Mouse (Mus musculus): ENCODE data around the gene Cdk17. TPM values are rescaled to one million over a fixed set of nuclear protein-coding genes. Genes with fewer than 3 reads are reported as not detected.
A peak's percentile ranks its signal among the peaks of the same experiment; 100 is the strongest.
"Not testable (repeated sequence)": the region's sequence is repeated elsewhere in the genome, so short reads cannot be mapped to it uniquely, and the experiment has no call there.

Gene Cdk17
- polyA plus RNA-seq, 1 experiment: 2.3 TPM

- no peaks in the 10 kb centered on the region for H3K27me3 ChIP-seq (replicated peaks)
- TF ChIP-seq GATA1 (IDR thresholded peaks at IDR 0.05; ENCODE audit: borderline replicate concordance, low read length): no peak
- TF ChIP-seq FLI1 (IDR thresholded peaks at IDR 0.05; ENCODE audit: low read length): no peak
- H3K4me3 ChIP-seq (replicated peaks): no peak overlapping the region
- H3K9me3 ChIP-seq: 0 out of 2 replicates have a peak, but pooled peaks cover 2% of the 10 kb centered on the region
- H3K36me3 ChIP-seq (replicated peaks; ENCODE audit: low read length): peaks cover 3% of the 10 kb centered on the region
- H3K4me1 ChIP-seq: peaks cover 8% of the 10 kb centered on the region
These were observed 8.9 kb upstream of the Cdk17 start for GRCm38 (mm10) chr10:93151775-93152174.

- H3K36me3 ChIP-seq (replicated peaks; ENCODE audit: low read length): no peaks in the 10 kb centered on the region
- H3K4me3 ChIP-seq (replicated peaks): no peak overlapping the region
- 0 out of 2 replicates have a peak, but pooled peaks cover 2% of the 10 kb centered on the region for H3K9me3 ChIP-seq
- TF ChIP-seq GATA1 (IDR thresholded peaks at IDR 0.05; ENCODE audit: borderline replicate concordance, low read length) (no peak), FLI1 (IDR thresholded peaks at IDR 0.05; ENCODE audit: low read length) (no peak)
- no peaks in the 10 kb centered on the region for H3K27me3 ChIP-seq (replicated peaks)
- H3K4me1 ChIP-seq: peaks cover 11% of the 10 kb centered on the region
These were observed 8.0 kb upstream of the Cdk17 start for GRCm38 (mm10) chr10:93152698-93153097.

GRCm38 (mm10) chr10:93153404-93153803 lies 7.3 kb upstream of the Cdk17 start:
- H3K27me3 ChIP-seq (replicated peaks); H3K9me3 ChIP-seq; H3K36me3 ChIP-seq (replicated peaks; ENCODE audit: low read length): not testable (repeated sequence)
- H3K4me1 ChIP-seq: peaks cover 11% of the 10 kb centered on the region
- H3K4me3 ChIP-seq (replicated peaks): peak overlapping the region; percentile 83

GRCm38 (mm10) chr10:93159651-93160496 lies 801 bp upstream of the Cdk17 start:
- Histone ChIP-seq H3K27me3 (replicated peaks) (no peaks in the 10 kb centered on the region), H3K4me1 (peaks cover 32% of the 10 kb centered on the region)

GRCm38 (mm10) chr10:93160497-93160806 lies 223 bp upstream of the Cdk17 start:
- Histone ChIP-seq H3K4me1 (peaks cover 37% of the 10 kb centered on the region), H3K4me3 (replicated peaks) (peak overlapping the region; percentile 96), H3K9me3 (no peaks in the 10 kb centered on the region), H3K27me3 (replicated peaks) (no peaks in the 10 kb centered on the region), H3K36me3 (replicated peaks; ENCODE audit: low read length) (no peaks in the 10 kb centered on the region)
- TF ChIP-seq FLI1 (IDR thresholded peaks at IDR 0.05; ENCODE audit: low read length): no peak
- TF ChIP-seq GATA1 (IDR thresholded peaks at IDR 0.05; ENCODE audit: borderline replicate concordance, low read length): no peak

More at GRCm38 (mm10) chr10:93159651-93160496, 801 bp upstream of the Cdk17 start:
- peak overlapping the region; percentile 96 for H3K4me3 ChIP-seq (replicated peaks)
- H3K36me3 ChIP-seq (replicated peaks; ENCODE audit: low read length): no peaks in the 10 kb centered on the region
- TF ChIP-seq FLI1 (IDR thresholded peaks at IDR 0.05; ENCODE audit: low read length): no peak
- TF ChIP-seq GATA1 (IDR thresholded peaks at IDR 0.05; ENCODE audit: borderline replicate concordance, low read length): no peak
- H3K9me3 ChIP-seq: no peaks in the 10 kb centered on the region

GRCm38 (mm10) chr10:93161511-93162275 lies 1.0 kb downstream of the Cdk17 start:
- Histone ChIP-seq H3K9me3 (no peaks in the 10 kb centered on the region), H3K4me1 (peaks cover 49% of the 10 kb centered on the region), H3K4me3 (replicated peaks) (peak overlapping the region; percentile 96), H3K36me3 (replicated peaks; ENCODE audit: low read length) (no peaks in the 10 kb centered on the region), H3K27me3 (replicated peaks) (no peaks in the 10 kb centered on the region)
- TF ChIP-seq FLI1 (IDR thresholded peaks at IDR 0.05; ENCODE audit: low read length): no peak
- TF ChIP-seq GATA1 (IDR thresholded peaks at IDR 0.05; ENCODE audit: borderline replicate concordance, low read length): no peak

GRCm38 (mm10) chr10:93162276-93162971 lies 1.7 kb downstream of the Cdk17 start:
- Histone ChIP-seq H3K36me3 (replicated peaks; ENCODE audit: low read length) (no peaks in the 10 kb centered on the region), H3K4me1 (peaks cover 54% of the 10 kb centered on the region), H3K27me3 (replicated peaks) (no peaks in the 10 kb centered on the region), H3K4me3 (replicated peaks) (peak overlapping the region; percentile 96), H3K9me3 (no peaks in the 10 kb centered on the region)
- TF ChIP-seq GATA1 (IDR thresholded peaks at IDR 0.05; ENCODE audit: borderline replicate concordance, low read length): no peak
- TF ChIP-seq FLI1 (IDR thresholded peaks at IDR 0.05; ENCODE audit: low read length): no peak

GRCm38 (mm10) chr10:93162972-93163660 lies 2.4 kb downstream of the Cdk17 start:
- TF ChIP-seq GATA1 (IDR thresholded peaks at IDR 0.05; ENCODE audit: borderline replicate concordance, low read length): no peak
- no peak for TF ChIP-seq FLI1 (IDR thresholded peaks at IDR 0.05; ENCODE audit: low read length)
- peaks cover 56% of the 10 kb centered on the region for H3K4me1 ChIP-seq
- H3K4me3 ChIP-seq (replicated peaks): peak overlapping the region; percentile 92
- no peaks in the 10 kb centered on the region for H3K9me3 ChIP-seq
- no peaks in the 10 kb centered on the region for H3K27me3 ChIP-seq (replicated peaks)
- H3K36me3 ChIP-seq (replicated peaks; ENCODE audit: low read length): no peaks in the 10 kb centered on the region

GRCm38 (mm10) chr10:93163711-93164488 lies 3.2 kb downstream of the Cdk17 start:
- peaks cover 57% of the 10 kb centered on the region for H3K4me1 ChIP-seq

More at GRCm38 (mm10) chr10:93163711-93164488, 3.2 kb downstream of the Cdk17 start:
- Histone ChIP-seq H3K27me3 (replicated peaks) (no peaks in the 10 kb centered on the region), H3K9me3 (no peaks in the 10 kb centered on the region), H3K36me3 (replicated peaks; ENCODE audit: low read length) (no peaks in the 10 kb centered on the region), H3K4me3 (replicated peaks) (peak overlapping the region; percentile 92)
- TF ChIP-seq FLI1 (IDR thresholded peaks at IDR 0.05; ENCODE audit: low read length) (no peak), GATA1 (IDR thresholded peaks at IDR 0.05; ENCODE audit: borderline replicate concordance, low read length) (no peak)
